Mouse (Mus musculus) bone marrow, adult 2 months (tissue): ENCODE results near the gene Sh3bgrl2. TPM values are rescaled to one million over a fixed set of nuclear protein-coding genes. Genes with fewer than 3 reads are reported as not detected.

ENCODE experiments used
- H3K27ac ChIP-seq: fragments of 200-500 bp; 2 replicates; pipeline ENCODE4 v1.5.1; 2012; ENCODE audit warnings: low read depth, mild to moderate bottlenecking, control low read depth, inconsistent platforms, low read length; ENCODE audit not compliant: control insufficient read depth, poor library complexity, insufficient read depth
- H3K4me1 ChIP-seq: fragments of 200-500 bp; 2 replicates; pipeline ENCODE4 v1.6.1; 2011; ENCODE audit warnings: low read length; ENCODE audit not compliant: control insufficient read depth, insufficient read depth
- H3K4me3 ChIP-seq: fragments of 200-500 bp; replicated peaks from 2 replicates; pipeline ENCODE3; 2011; ENCODE audit warnings: mild to moderate bottlenecking, low read depth, low read length, control low read depth; ENCODE audit not compliant: control insufficient read depth
- CTCF ChIP-seq: fragments of 200-500 bp; IDR thresholded peaks from 2 replicates; pipeline ENCODE4 v1.5.1; 2011; ENCODE audit warnings: low read length, control low read depth; ENCODE audit not compliant: control insufficient read depth, insufficient read depth
- POLR2A ChIP-seq: fragments of 200-500 bp; IDR thresholded peaks from 2 replicates; pipeline ENCODE4 v1.6.1; 2011; ENCODE audit warnings: low read depth, mild to moderate bottlenecking, control low read depth, low read length, borderline replicate concordance; ENCODE audit not compliant: control insufficient read depth
- WGBS: fragments of 180-500 bp; shearing (Covaris S2); methylation state at CpG from one replicate; pipeline ENCODE4 v1.1.7; 2018; 5-methylcytosine and 5-hydroxymethylcytosine counted together
- polyA plus RNA-seq: library from polyadenylated mRNA; stranded (reverse); fragments of >200 nt; gene quantifications from 2 replicates; pipeline ENCODE4 v1.2.4, GENCODE M21; 2011; ENCODE audit warnings: low replicate concordance; ENCODE audit not compliant: missing spikeins, insufficient read depth, insufficient read length

Gene Sh3bgrl2
- polyA plus RNA-seq, 1 experiment: 6.8 TPM

DNA sequence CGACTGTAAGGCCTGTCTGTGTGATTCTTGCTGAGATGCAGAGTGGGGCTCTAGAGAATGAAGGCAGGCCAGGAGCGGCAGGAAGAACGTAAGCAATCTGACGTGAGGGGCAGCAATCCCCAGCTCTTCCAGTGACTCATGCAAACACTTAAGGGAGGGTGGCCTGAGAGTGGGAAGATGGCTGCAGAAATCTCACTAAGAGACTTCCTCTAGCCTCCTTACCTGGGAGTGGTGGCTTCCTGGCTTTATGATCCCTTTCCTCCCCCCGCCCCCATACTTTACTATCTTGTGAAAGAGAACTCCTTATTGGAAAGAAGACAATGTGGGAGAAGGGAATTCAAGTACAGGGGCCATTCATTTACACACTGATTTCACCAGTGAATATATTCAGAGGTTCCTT is 106.5 kb downstream of the Sh3bgrl2 start:
- Histone ChIP-seq H3K27ac (no peak overlapping the region), H3K4me1 (no peaks in the 10 kb centered on the region; the same call in 1 of the 2 replicates), H3K4me3 (no peak overlapping the region)
- TF ChIP-seq CTCF: no peak
- no peak for TF ChIP-seq POLR2A
- WGBS: 66% methylated on average over 5 of the region's 5 CpGs

- TF ChIP-seq CTCF (no peak), POLR2A (no peak)
Observed at GRCm38 (mm10) chr9:83656960-83657651, 109.0 kb downstream of the Sh3bgrl2 start.

GRCm38 (mm10) chr9:83657652-83658002 is 109.5 kb downstream of the Sh3bgrl2 start:
- Histone ChIP-seq H3K4me1 (no peaks in the 10 kb centered on the region; the same call in 1 of the 2 replicates), H3K27ac (no peak overlapping the region), H3K4me3 (no peak overlapping the region)
- WGBS: 77% methylated on average over 6 of the region's 6 CpGs
- TF ChIP-seq POLR2A (no peak), CTCF (no peak)

More at GRCm38 (mm10) chr9:83656960-83657651, 109.0 kb downstream of the Sh3bgrl2 start:
- no peak overlapping the region for H3K27ac ChIP-seq
- 49% methylated on average over 8 of the region's 8 CpGs for WGBS
- H3K4me3 ChIP-seq: no peak overlapping the region
- H3K4me1 ChIP-seq: no peaks in the 10 kb centered on the region; the same call in 1 of the 2 replicates

- WGBS: 59% methylated on average over 2 of the region's 2 CpGs
- Histone ChIP-seq H3K27ac (peak overlapping the region; percentile 50), H3K4me3 (no peak overlapping the region), H3K4me1 (no peaks in the 10 kb centered on the region; the same call in 1 of the 2 replicates)
- TF ChIP-seq CTCF (no peak), POLR2A (no peak)
Observed at GRCm38 (mm10) chr9:83659081-83659480, 111.0 kb downstream of the Sh3bgrl2 start.

DNA sequence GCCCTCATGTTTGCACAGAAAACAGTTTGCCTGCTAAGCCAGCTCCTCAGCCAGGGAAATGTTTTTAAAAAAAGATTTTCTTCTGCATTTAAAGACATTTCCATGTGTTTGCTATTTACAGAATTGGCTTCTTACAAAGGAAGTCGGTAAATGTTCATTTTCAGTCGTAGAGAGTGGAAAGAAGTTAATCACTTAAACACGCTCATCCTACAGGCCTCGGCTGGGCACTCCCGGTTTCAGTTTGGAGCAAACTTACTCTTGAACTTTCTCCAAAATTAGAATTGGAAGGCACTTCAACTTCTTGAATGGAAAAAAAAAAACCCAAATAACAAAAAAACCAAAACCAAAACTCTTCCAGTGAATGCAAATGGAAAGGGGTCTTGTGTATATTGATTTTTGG is 113.7 kb downstream of the Sh3bgrl2 start:
- no peaks in the 10 kb centered on the region; the same call in 1 of the 2 replicates for H3K4me1 ChIP-seq
- no peak overlapping the region for H3K4me3 ChIP-seq
- TF ChIP-seq POLR2A (no peak), CTCF (no peak)
- 79% methylated on average over 5 of the region's 5 CpGs for WGBS
- H3K27ac ChIP-seq: no peak overlapping the region

- WGBS: 42% methylated on average over 29 of the region's 33 CpGs
- TF ChIP-seq POLR2A: no peak
- TF ChIP-seq CTCF: no peak
- Histone ChIP-seq H3K4me1 (no peaks in the 10 kb centered on the region; the same call in 1 of the 2 replicates), H3K4me3 (no peak overlapping the region), H3K27ac (no peak overlapping the region)
Observed at GRCm38 (mm10) chr9:83663981-83664897, 116.1 kb downstream of the Sh3bgrl2 start.

DNA sequence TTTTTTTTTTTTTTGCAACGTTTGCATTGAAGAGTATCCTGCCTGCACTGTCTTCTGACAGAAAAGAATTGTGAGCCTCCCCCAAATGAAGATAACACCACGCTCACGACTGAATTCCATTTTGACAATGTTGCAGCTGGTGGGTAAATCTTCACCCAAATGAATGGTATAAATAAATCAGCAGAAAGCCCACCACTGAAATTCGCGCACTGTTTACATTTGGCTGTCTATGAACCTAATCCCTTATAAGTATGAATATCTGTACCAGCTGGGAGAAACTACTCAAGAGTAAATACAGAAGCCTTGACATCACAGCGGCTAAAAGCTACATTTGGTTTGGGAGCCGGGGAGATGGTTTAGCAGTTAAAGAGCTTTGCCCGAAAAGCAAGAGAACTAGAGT is 116.8 kb downstream of the Sh3bgrl2 start:
- no peak overlapping the region for H3K4me3 ChIP-seq
- H3K4me1 ChIP-seq: no peaks in the 10 kb centered on the region; the same call in 1 of the 2 replicates
- TF ChIP-seq CTCF (no peak), POLR2A (no peak)
- WGBS: 74% methylated on average over 8 of the region's 8 CpGs
- H3K27ac ChIP-seq: no peak overlapping the region

DNA sequence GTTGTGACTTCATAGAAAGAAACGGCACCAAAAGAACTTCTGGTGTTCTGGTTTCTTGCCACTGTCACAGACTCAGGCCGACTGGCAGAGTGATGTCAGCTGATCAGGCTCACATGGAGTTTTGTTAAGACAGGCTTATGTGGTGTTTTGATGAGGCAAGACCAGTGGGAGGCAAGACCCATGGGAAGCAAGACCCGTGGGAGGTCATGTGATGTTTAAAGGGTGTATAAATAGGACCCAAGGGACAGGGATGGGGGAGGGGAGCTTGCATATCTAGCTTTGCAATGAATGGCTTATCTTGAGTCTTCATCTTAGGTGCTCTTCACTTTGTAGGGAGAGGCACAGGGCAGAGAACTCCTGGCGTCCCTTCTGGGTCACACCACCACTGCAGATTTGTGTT is 118.9 kb downstream of the Sh3bgrl2 start:
- TF ChIP-seq CTCF: no peak
- no peak for TF ChIP-seq POLR2A

More for the DNA sequence above, 118.9 kb downstream of the Sh3bgrl2 start:
- Histone ChIP-seq H3K4me3 (no peak overlapping the region), H3K27ac (no peak overlapping the region), H3K4me1 (no peaks in the 10 kb centered on the region; the same call in 1 of the 2 replicates)
- WGBS: 53% methylated on average over 4 of the region's 4 CpGs
